Mouse (Mus musculus) heart, postnatal 25 days (tissue): ENCODE data around the gene Umad1. TPM values are rescaled to one million over a fixed set of nuclear protein-coding genes. Genes with fewer than 3 reads are reported as not detected.

Experiments used
- DNase-seq: peaks from one replicate; pipeline ENCODE4 v3.0.0; 2022; ENCODE audit warnings: low spot score
- intact Hi-C: fragments of 180-260 bp; cut with DNase I; formaldehyde crosslinking; loops from one replicate; pipeline ENCODE4 v1.15.1; 2025
- total RNA-seq, 2 experiments: library from RNA; stranded (reverse); gene quantifications; 2 replicates each; pipeline ENCODE4 v1.2.3; 2021

Gene Umad1
- total RNA-seq, 2 experiments from 2014 or later, result 9.9 to 12.9 TPM

DNA sequence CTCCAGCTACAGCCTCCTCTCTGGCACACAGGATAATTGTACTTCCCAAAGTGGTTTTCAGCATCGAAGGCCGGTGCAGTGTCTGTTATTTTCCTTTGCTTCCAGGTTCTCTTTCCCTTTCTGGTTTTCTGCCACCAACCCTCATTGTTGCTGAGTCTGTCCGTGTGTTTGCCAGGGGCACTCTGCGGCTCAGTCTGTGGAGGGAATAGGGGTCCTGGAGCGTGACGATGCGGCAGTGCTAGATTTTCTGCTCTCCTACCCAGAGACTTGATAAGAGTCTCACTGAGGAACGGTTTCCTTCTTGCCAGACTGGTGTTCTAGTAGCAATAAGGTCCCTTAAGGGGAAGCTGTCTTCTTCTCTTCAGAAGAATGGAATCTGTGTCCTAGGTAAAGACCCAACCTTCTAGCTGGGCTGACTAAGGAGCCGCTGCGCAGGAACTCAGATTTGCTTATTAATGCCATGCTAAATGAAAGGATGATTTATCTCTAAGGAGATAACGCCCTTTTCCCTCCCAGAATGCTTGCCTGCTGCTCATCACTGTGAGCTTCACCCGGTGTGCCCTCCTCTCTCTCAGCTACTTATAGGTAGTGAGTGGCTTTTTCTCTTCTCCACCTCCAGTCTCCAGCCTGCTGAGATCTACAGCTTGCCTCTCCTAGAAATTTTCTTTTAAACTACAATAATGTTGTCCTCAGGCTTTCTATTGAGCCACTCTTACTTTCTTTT is 105.1 kb downstream of the Umad1 start:
- intact Hi-C loops, result no loop called here

GRCm38 (mm10) chr6:8364757-8365150 is 105.7 kb downstream of the Umad1 start:
- DNase-seq, result no peak
- intact Hi-C loops, result no loop called here

More for the DNA sequence above, 105.1 kb downstream of the Umad1 start:
- DNase-seq, result no peak

- intact Hi-C loops, result no loop called here
- no peak for DNase-seq
These were observed 108.6 kb downstream of the Umad1 start for GRCm38 (mm10) chr6:8367675-8368074.

GRCm38 (mm10) chr6:8368198-8368864 is 109.2 kb downstream of the Umad1 start:
- no peak for DNase-seq
- intact Hi-C loops, result no loop called here

GRCm38 (mm10) chr6:8370624-8371023 is 111.5 kb downstream of the Umad1 start:
- DNase-seq, result no peak

GRCm38 (mm10) chr6:8373051-8373450 is 114.0 kb downstream of the Umad1 start:
- intact Hi-C loops, result no loop called here
- DNase-seq, result no peak

More at GRCm38 (mm10) chr6:8370624-8371023, 111.5 kb downstream of the Umad1 start:
- intact Hi-C loops, result no loop called here

DNA sequence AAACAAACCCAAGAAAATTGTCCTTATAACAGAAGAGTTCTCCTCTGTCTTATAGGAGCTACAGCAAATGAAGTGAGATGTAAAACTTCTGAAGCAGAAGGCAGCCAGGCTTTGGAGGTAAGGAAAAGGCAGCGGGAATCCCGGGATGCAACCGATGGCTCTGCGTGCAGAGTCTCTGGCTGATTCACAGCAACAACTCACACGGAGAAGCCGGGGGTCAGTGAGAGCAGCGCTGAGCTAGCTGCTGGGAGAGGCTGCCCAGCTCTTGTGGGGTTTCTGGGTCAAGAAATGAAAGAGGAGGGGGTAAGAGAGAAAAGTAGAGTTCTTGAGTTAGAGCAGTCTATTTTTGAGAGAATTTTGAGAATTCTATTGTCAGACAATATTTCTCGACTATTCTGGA is 114.8 kb downstream of the Umad1 start:
- intact Hi-C loops, result no loop called here
- DNase-seq, result no peak

DNA sequence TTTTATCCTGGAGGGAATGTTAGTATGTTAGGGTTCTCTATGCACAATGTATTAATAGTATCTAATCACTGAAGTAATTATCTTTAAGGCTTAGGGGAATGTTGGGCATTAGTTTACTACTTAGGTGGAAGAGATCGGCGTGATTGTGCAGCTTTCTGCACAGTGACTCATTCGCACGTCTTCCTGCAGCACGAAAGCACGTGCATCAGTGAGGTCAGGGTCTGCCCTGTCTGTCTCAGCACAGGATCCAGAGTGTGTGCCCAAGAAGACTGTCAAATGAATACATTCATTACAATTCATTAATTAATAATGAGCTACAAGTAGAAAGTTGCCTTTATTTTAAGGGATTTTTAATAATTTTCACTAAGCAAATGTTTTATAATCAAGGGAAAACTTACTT is 115.2 kb downstream of the Umad1 start:
- intact Hi-C loops, result no loop called here
- no peak for DNase-seq

- intact Hi-C loops, result no loop called here
- DNase-seq, result no peak
These were observed 115.6 kb downstream of the Umad1 start for GRCm38 (mm10) chr6:8374712-8375111.

- intact Hi-C loops, result no loop called here
- no peak for DNase-seq
These were observed 117.3 kb downstream of the Umad1 start for GRCm38 (mm10) chr6:8376351-8376750.

DNA sequence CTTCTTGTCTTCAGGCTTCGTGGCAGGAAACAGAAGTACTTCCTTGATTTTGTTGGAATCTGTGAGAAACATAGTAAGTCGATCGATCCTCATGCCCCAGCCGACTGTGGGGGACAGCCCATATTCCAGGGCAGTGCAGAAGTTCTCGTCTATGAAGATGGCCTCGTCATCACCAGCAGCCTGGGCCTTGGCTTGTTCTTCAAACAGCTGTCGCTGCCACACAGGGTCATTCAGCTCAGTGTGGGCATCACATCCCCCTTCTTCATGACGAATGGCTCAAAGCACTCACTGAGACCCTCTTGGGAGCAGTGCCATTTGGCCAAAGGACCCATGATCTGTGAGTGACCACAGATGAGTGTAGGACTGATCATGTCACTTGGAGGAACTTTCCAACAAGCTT is 118.6 kb downstream of the Umad1 start:
- intact Hi-C loops, result no loop called here
- DNase-seq, result no peak

DNA sequence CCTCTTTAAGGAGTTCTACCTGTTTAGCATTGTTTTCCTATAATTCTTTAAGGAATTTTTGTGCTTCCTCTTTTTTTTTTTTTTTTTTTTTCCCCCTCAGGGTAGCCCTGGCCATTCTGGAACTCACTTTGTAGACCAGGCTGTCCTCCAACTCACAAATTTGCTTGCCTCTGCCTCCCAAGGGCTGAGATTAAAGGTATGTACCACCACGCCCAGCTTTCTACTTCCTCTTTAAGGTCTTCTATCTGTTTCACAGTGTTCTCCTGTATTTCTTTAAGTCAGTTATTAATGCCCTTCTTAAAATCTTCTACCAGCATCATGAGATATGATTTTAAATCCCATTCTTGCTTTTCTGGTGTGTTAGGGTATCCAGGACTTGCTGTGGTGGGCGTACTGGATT is 130.2 kb downstream of the Umad1 start:
- no peak for DNase-seq
- intact Hi-C loops, result no loop called here

- DNase-seq, result no peak
- intact Hi-C loops, result no loop called here
These were observed 131.2 kb downstream of the Umad1 start for GRCm38 (mm10) chr6:8390296-8390695.

DNA sequence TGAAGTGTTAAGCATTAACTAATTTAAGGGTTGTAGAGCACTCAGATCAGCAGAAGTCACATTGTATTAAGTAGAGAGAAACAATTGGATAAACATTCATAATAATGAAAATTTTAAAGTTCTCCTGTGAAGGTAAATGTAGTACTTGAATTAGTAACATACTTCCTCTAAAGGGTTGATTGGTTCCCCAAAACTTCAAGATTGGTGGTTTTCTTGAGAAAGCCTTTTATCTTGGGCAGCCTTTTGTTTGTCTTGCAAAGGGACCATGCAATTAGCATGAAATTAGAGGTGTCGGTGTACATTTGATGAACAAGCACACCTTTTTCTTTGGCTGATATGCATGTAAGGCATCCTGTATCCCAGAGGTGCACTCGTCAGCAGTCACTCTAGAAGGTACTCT is 131.8 kb downstream of the Umad1 start:
- no peak for DNase-seq
- intact Hi-C loops, result no loop called here

DNA sequence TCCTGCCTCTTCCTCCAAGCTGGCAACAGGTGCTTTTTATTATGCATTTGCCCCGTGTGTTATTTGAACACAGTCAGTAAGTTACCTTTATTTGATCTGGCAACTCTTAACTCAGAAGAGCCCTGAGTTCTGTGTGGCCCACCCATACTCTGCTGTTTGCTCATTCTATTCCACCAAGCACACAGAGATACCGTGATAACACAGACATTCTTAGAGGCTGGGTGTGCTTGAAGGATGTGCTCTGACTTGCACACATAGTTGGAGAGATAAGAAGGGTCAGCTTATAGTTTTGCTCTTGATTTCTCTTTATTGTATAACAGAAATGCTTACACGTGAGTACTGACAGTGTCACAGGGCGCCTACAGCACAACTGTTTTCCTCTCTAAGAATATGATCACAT is 133.9 kb downstream of the Umad1 start:
- no peak for DNase-seq
- intact Hi-C loops, result no loop called here

GRCm38 (mm10) chr6:8394044-8394443 is 135.0 kb downstream of the Umad1 start:
- no peak for DNase-seq
- intact Hi-C loops, result no loop called here

- no peak for DNase-seq
- intact Hi-C loops, result no loop called here
These were observed 136.0 kb downstream of the Umad1 start for GRCm38 (mm10) chr6:8395061-8395460.

GRCm38 (mm10) chr6:8397252-8397651 is 138.2 kb downstream of the Umad1 start:
- DNase-seq, result no peak
- intact Hi-C loops, result no loop called here

DNA sequence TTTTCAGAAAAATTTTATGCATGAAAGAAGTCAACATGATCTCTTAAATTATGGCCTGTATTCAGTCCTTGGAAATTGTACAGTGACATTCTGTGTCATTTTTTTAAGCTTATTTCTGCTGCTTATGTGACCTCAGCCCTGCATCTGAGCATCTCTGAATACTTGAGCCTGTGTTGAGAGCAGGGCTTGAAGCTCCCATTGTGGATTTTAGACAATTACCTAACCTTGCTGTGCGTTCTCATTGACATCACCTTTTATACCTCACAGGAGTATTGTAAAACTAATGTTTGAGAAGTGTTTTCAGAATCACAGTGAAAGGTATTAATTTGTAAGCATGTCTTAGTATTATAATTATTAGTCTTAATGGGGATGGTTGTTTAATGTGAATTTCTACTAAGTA is 140.6 kb downstream of the Umad1 start:
- intact Hi-C loops, result no loop called here
- DNase-seq, result no peak

DNA sequence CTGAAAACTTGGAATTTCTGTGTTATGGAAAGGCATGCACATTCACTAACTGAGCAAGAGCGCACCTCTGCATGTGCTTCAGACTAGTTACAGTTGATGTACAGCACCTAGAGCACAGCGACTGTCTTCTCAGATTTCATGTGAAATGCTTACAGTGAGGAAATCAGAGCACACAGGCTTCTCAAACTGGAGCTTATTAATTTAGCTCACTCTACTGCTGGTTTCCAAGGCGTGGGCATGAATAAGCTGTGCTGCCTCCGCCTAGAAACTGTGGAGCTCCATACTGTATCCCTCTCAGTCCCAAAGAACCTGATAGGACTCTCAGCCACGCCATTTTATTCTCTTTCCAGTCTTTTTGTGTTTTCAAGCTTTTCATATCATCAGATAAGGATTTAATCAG is 144.0 kb downstream of the Umad1 start:
- intact Hi-C loops, result no loop called here
- DNase-seq, result no peak

- no peak for DNase-seq
- intact Hi-C loops, result no loop called here
These were observed 146.8 kb downstream of the Umad1 start for GRCm38 (mm10) chr6:8405844-8406243.

GRCm38 (mm10) chr6:8408332-8408731 is 149.2 kb downstream of the Umad1 start:
- DNase-seq, result no peak
- intact Hi-C loops, result no loop called here
